Mouse (Mus musculus) megakaryocyte, embryonic 14.5 days (primary cell): ENCODE measurements around the gene Ppm1h.

Source experiments
- FLI1 ChIP-seq: IDR thresholded peaks from 2 replicates; pipeline ENCODE4 v1.6.1; 2012; ENCODE audit warnings: low read length, inconsistent platforms, mixed read lengths
- GATA1 ChIP-seq: IDR thresholded peaks from 3 replicates; pipeline ENCODE4 v1.6.1; 2012; ENCODE audit warnings: mixed read lengths, low read length, inconsistent platforms, borderline replicate concordance

DNA sequence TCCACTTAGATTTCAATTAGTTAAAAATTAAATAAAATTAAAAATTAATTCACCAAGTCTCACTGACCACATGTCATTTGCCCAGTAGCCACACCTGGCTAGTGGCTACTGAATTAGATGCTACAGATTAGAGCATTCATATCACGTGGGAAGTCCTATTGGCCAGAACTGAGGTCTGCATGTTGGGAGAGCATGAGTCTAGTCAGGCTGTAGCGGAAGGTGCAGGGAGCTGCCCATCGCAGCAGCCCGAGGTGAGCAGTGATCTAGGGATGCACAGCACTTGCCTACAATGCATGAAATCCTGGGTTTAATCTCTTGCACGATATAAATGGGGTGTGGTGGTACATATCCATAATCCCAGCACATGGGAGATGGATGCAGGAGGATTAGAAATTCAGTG lies 206.7 kb downstream of the Ppm1h start:
- TF ChIP-seq GATA1 = no peak
- TF ChIP-seq FLI1 = no peak
